Mouse (Mus musculus) embryonic facial prominence, embryonic 14.5 days (tissue): ENCODE results near the gene Mrps18b. TPM values are rescaled to one million over a fixed set of nuclear protein-coding genes. Genes with fewer than 3 reads are reported as not detected.
"Not testable (repeated sequence)": the region's sequence is repeated elsewhere in the genome, so short reads cannot be mapped to it uniquely, and the experiment has no call there.

Experiments used
- ATAC-seq: fragments of 200-750 bp; cut with Nextera tagmentation; 2 replicates; pipeline ENCODE4 v1.8.0; 2017; ENCODE audit warnings: low read depth, moderate number of reproducible peaks, moderate TSS enrichment
- DNase-seq: peaks from one replicate; pipeline ENCODE4 v3.0.0-alpha.2; 2015; ENCODE audit warnings: low spot score
- H3K27ac ChIP-seq: fragments of 300-500 bp; sonication (generic); replicated peaks from 2 replicates; pipeline ENCODE4 v1.5.1; 2014; ENCODE audit warnings: low read depth, mild to moderate bottlenecking, low read length, moderate library complexity
- H3K27me3 ChIP-seq: fragments of 300-500 bp; sonication (generic); replicated peaks from 2 replicates; pipeline ENCODE4 v1.6.1; 2014; ENCODE audit warnings: low read length; ENCODE audit not compliant: control insufficient read depth, insufficient read depth
- H3K36me3 ChIP-seq: fragments of 300-500 bp; sonication (generic); 2 replicates; pipeline ENCODE4 v1.6.1; 2014; ENCODE audit warnings: low read length, mixed read lengths; ENCODE audit not compliant: control insufficient read depth, insufficient read depth
- H3K4me1 ChIP-seq: fragments of 300-500 bp; sonication (generic); 2 replicates; pipeline ENCODE4 v1.6.1; 2014; ENCODE audit warnings: antibody characterized with exemption, low read length; ENCODE audit not compliant: control insufficient read depth, insufficient read depth
- H3K4me2 ChIP-seq: fragments of 300-500 bp; sonication (generic); 2 replicates; pipeline ENCODE4 v1.6.1; 2014; ENCODE audit warnings: low read depth, mild to moderate bottlenecking, low read length, moderate library complexity, mixed read lengths
- H3K4me3 ChIP-seq: fragments of 300-500 bp; sonication (generic); 2 replicates; pipeline ENCODE4 v1.5.1; 2014; ENCODE audit warnings: low read depth, mild to moderate bottlenecking, low read length
- H3K9ac ChIP-seq: fragments of 300-500 bp; sonication (generic); 2 replicates; pipeline ENCODE4 v1.6.1; 2014; ENCODE audit warnings: low read depth, mild to moderate bottlenecking, low read length, moderate library complexity, mixed read lengths
- H3K9me3 ChIP-seq: fragments of 300-500 bp; sonication (generic); 2 replicates; pipeline ENCODE4 v1.6.1; 2016; ENCODE audit warnings: low read length; ENCODE audit not compliant: control insufficient read depth
- WGBS: fragments of 180-500 bp; shearing (Covaris S2); extraction: QIAGEN DNeasy Blood & Tissue Kit; methylation state at CpG from one replicate; pipeline ENCODE4 v1.1.7; 2014; 5-methylcytosine and 5-hydroxymethylcytosine counted together
- polyA plus RNA-seq: library from polyadenylated mRNA; unstranded; fragments of >200 nt; fragmentation: Nextera tagmentation; extraction: Ambion mirVana; gene quantifications from 2 replicates; pipeline ENCODE4 v1.2.1, GENCODE M21; 2014

Gene Mrps18b
- polyA plus RNA-seq, 1 experiment from 2014 or later = 73.3 TPM

DNA sequence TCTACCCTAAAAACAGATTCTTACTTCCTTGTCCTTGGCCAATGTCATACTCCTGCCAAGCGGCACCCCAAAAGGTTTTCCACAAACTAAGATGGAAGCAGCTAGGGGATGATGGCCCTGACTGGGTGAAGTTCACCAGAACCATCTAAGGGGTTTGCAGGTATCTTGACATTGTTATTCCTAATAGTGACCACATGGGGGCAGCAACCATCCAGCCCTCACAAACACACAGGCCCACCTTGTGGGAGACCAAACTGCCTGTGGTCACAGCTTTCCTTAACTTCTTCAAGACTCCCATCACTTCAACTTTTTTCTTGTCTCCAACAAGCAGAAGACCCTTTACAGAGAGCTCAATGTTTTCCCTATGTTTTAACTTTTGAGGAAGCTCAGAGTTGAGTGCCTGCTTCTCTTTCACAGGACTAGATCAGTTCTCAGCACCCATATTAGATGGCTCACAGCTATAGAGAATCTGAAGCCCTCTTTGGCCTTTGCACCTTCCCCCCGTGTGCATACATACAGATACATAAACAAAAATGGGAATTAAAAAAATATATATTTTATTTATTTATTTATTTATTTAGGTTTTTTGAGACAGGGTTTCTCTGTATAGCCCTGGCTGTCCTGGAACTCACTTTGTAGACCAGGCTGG lies 21.6 kb upstream of the Mrps18b start:
- Histone ChIP-seq H3K4me3 (no peak overlapping the region), H3K9ac (no peak overlapping the region), H3K4me2 (no peak overlapping the region), H3K36me3 (no peaks in the 10 kb centered on the region), H3K4me1 (no peaks in the 10 kb centered on the region), H3K27ac (no peak overlapping the region), H3K27me3 (no peaks in the 10 kb centered on the region), H3K9me3 (no peaks in the 10 kb centered on the region)
- ATAC-seq (peak; percentile 70; the same call in 1 of the 2 replicates), DNase-seq (peak; percentile 63)
- WGBS = 39% methylated on average over 2 of the region's 2 CpGs

DNA sequence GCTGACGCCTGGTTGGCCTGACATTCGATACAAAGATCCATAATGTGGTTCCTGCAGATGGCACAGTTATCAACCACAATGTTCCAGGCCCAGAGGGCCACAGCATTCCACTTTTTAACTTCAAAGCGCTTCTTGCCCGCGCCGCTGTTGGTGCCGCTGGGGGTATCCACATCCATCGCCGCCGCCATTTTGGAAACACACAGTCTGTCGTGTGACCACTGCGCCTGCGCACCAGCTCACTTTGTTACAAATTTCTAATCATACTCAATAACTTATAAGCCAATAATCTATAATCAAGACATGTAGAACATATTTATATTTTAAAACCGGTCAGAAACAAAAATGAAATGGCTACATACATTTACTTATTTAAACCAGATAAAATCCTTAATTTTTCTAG lies 19.6 kb upstream of the Mrps18b start:
- H3K36me3 ChIP-seq, ATAC-seq: not testable (repeated sequence)

DNA sequence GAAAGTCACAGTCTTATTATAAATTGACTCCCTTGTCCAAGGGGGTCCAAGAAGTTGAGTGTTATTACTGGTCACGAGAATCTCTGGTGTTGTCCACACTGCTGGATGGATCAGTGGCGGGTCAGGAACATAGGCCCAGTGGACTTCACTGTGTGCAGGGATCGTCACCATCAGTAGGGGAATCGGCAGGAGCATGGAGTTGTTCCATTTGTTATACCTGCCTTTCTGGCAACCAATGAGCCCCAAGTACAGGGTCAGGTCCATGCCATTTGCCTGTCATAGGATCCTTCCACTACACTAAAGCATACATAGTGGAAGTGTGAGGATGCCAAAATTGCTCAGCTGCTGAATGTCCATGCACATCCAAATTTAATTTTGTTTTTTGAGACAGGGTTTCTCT lies 16.4 kb upstream of the Mrps18b start:
- ATAC-seq = no peak
- peaks cover 35% of the 10 kb centered on the region for H3K36me3 ChIP-seq
- no peak for DNase-seq

More for the DNA sequence above, 19.6 kb upstream of the Mrps18b start:
- H3K4me3 ChIP-seq, DNase-seq, H3K27ac ChIP-seq, H3K4me2 ChIP-seq, H3K9me3 ChIP-seq, H3K27me3 ChIP-seq, H3K4me1 ChIP-seq, H3K9ac ChIP-seq: not testable (repeated sequence)
- 83% methylated on average over 14 of the region's 14 CpGs for WGBS

DNA sequence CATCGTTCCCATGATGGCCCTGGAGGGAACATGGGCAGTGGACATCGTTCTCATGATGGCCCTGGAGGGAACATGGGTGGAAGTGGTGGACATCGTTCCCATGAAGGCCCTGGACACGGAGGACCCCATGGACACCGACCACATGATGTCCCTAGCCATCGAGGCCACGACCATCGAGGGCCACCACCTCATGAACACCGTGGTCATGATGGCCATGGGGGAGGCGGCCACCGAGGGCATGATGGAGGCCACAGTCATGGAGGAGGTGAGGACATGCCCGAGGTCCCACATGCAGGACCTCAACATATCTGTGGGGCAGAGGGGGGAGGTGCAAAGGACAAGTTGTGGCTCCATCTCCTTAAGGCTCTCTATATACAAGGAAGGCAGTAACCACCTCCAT lies 14.4 kb upstream of the Mrps18b start:
- ATAC-seq (no peak), DNase-seq (no peak)
- Histone ChIP-seq H3K9ac (no peak overlapping the region), H3K4me2 (no peak overlapping the region), H3K36me3 (peaks cover 52% of the 10 kb centered on the region), H3K27me3 (no peaks in the 10 kb centered on the region), H3K4me3 (no peak overlapping the region), H3K9me3 (no peaks in the 10 kb centered on the region), H3K4me1 (no peaks in the 10 kb centered on the region), H3K27ac (no peak overlapping the region)
- 95% methylated on average over 12 of the region's 12 CpGs for WGBS

More for the DNA sequence above, 16.4 kb upstream of the Mrps18b start:
- Histone ChIP-seq H3K27me3 (no peaks in the 10 kb centered on the region), H3K4me2 (no peak overlapping the region), H3K9ac (no peak overlapping the region), H3K4me1 (no peaks in the 10 kb centered on the region), H3K4me3 (no peak overlapping the region), H3K9me3 (no peaks in the 10 kb centered on the region), H3K27ac (no peak overlapping the region)
- WGBS = 87% methylated on average over 4 of the region's 4 CpGs

DNA sequence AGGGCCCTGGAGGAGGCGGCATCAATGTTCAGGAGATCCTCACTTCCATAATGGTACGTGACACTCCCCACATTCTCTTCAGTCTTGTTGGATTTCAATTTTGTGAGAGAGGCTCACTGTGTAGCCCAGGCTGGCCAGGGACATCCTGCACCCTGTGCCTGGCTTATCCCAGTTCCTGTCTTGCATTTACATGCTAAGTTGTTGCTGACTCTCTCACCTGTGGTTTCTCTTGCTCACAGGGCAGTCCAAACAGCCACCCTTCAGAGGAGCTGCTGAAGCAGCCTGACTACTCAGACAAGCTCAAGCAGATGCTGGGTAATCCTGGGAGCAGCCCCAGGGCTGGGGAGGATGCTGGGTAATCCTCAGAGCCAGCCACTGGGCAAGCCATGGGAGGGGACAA lies 13.3 kb upstream of the Mrps18b start:
- no peak overlapping the region for H3K4me2 ChIP-seq
- H3K9me3 ChIP-seq = no peaks in the 10 kb centered on the region
- H3K4me1 ChIP-seq = no peaks in the 10 kb centered on the region
- 93% methylated on average over 2 of the region's 2 CpGs for WGBS
- no peaks in the 10 kb centered on the region for H3K27me3 ChIP-seq
- H3K9ac ChIP-seq = no peak overlapping the region
- no peak overlapping the region for H3K27ac ChIP-seq
- ATAC-seq = no peak
- no peak overlapping the region for H3K4me3 ChIP-seq
- peaks cover 63% of the 10 kb centered on the region for H3K36me3 ChIP-seq
- DNase-seq = no peak

DNA sequence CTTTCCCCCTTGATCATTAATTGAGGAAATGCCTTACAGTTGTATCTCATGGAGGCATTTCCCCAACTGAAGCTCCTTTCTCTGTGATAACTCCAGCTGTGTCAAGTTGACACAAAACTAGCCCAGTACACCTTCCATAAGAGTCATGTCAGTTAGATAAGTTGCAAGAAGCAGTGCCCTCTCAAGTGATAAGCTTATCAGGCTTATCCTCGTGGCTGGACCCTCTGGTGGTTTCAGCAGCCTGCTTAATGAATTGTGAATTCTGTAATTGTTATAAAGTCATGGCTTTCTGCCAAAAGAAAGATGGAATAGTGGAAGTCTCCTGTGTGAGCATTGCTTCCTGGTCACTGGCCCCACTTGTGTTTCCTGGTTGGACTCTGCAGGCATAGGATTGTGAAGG lies 11.3 kb upstream of the Mrps18b start:
- DNase-seq (no peak), ATAC-seq (no peak)
- Histone ChIP-seq H3K36me3 (peaks cover 80% of the 10 kb centered on the region), H3K9ac (no peak overlapping the region), H3K27ac (no peak overlapping the region), H3K4me2 (no peak overlapping the region), H3K4me3 (no peak overlapping the region), H3K4me1 (no peaks in the 10 kb centered on the region), H3K9me3 (no peaks in the 10 kb centered on the region), H3K27me3 (no peaks in the 10 kb centered on the region)
- WGBS = 77% methylated on average over 1 of the region's 1 CpGs

DNA sequence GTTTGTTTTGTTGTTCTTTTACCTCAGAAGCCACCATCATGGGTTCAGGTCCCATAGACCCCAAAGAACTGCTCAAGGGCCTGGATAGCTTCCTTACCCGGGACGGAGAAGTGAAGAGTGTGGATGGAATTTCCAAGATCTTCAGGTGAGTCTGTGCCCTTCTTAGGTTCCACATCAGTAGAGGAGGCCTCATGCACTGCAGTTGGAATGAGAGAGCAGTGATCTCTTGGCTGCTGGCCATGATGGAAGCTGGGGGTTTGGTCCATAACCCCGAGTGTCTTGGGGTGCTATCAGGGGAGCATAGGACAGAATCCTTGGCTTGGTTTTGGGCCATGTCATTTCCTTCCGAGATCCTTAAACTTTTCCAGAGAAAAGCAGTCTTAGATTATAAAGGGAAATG lies 7.1 kb upstream of the Mrps18b start:
- peaks cover 52% of the 10 kb centered on the region for H3K36me3 ChIP-seq

DNA sequence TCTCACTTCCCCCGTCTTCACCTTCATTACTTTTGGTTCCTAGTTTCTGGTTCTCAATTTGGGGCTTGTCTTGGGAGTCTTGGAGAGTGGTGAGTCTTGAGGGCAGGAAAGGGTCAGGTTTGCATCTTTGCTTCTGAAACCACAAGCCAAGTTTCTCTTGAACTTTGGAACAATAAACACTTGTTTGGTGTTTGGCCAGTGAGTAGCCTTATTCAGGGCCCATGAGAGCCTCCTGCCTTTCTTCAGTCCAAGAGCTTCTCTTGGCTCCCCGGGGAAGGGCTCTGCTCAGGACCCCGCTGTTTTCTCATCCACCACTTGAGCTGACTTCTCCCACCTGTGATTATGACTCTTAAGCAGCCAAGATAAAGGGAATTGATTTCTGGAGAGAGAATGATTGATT lies 6.4 kb upstream of the Mrps18b start:
- H3K9ac ChIP-seq = no peak overlapping the region
- no peaks in the 10 kb centered on the region for H3K27me3 ChIP-seq
- DNase-seq (no peak), ATAC-seq (no peak)
- peaks cover 48% of the 10 kb centered on the region for H3K36me3 ChIP-seq
- H3K27ac ChIP-seq = no peak overlapping the region
- H3K4me1 ChIP-seq = peaks cover 10% of the 10 kb centered on the region
- no peak overlapping the region for H3K4me2 ChIP-seq
- H3K9me3 ChIP-seq = no peaks in the 10 kb centered on the region
- 89% methylated on average over 3 of the region's 3 CpGs for WGBS
- H3K4me3 ChIP-seq = no peak overlapping the region

More for the DNA sequence above, 7.1 kb upstream of the Mrps18b start:
- Histone ChIP-seq H3K4me1 (peaks cover 10% of the 10 kb centered on the region), H3K9ac (no peak overlapping the region), H3K4me3 (no peak overlapping the region), H3K9me3 (no peaks in the 10 kb centered on the region), H3K27ac (no peak overlapping the region), H3K4me2 (no peak overlapping the region), H3K27me3 (no peaks in the 10 kb centered on the region)
- DNase-seq (no peak), ATAC-seq (no peak)
- 92% methylated on average over 4 of the region's 4 CpGs for WGBS

DNA sequence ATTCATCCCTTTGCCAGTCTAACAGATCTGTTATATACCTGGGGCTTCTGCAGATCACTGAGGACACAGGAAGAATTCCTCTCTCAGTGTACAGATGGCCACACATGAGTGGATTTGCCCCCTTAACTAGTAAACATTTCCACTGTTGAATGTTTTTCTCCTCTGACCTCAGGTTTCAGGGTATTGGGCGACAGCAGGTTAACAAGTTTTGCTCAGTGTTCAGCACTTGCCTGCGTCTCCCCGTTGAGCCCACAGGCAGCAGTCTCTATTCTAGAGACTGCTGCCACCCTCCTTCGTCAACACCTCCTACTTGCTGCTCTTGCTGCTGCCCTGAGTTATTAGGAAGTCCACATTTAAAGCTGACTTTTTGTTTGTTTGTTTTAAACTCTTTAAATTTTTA lies 5.5 kb upstream of the Mrps18b start:
- Histone ChIP-seq H3K4me2 (no peak overlapping the region; the same call in 1 of the 2 replicates), H3K36me3 (peaks cover 47% of the 10 kb centered on the region), H3K9ac (no peak overlapping the region), H3K27me3 (no peaks in the 10 kb centered on the region), H3K9me3 (no peaks in the 10 kb centered on the region), H3K27ac (no peak overlapping the region), H3K4me3 (no peak overlapping the region), H3K4me1 (peaks cover 10% of the 10 kb centered on the region)
- ATAC-seq = no peak
- WGBS = 84% methylated on average over 4 of the region's 4 CpGs
- no peak for DNase-seq
